Mouse (Mus musculus): ENCODE measurements around the gene Cnih3. TPM values are rescaled to one million over a fixed set of nuclear protein-coding genes. Genes with fewer than 3 reads are reported as not detected.
A peak's percentile ranks its signal among the peaks of the same experiment; 100 is the strongest.

Cnih3 gene
- total RNA-seq, 2 experiments from 2014 or later: not detected

DNA sequence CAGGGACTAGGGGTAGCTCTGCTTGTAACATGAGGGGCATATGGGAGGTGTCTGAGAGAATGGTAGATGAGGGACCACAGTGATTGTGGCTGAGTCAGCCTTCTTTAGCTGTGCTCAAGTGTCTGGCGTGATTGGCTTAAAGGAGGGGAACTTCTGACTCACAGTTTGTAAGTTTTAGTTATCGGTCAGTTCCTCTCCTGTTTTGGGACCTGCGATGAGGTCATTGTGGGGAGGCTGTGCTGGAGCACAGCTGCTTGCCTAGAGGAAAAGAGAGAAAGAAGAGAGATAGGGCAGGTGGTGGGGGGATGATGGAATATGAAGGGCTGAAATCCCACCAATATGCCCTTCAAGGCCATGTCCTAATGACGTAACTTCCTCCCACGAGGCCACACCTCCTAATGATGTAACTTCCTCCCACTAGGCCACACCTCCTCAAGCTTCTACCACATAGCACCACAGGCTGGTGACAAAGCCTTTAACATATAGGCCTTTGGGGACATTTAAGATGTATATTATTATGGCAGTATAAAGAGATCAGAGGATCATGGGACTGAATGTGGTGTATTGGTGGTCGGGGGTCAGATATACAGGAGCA lies 42.9 kb downstream of the Cnih3 start:
- DNase-seq: no peak

DNA sequence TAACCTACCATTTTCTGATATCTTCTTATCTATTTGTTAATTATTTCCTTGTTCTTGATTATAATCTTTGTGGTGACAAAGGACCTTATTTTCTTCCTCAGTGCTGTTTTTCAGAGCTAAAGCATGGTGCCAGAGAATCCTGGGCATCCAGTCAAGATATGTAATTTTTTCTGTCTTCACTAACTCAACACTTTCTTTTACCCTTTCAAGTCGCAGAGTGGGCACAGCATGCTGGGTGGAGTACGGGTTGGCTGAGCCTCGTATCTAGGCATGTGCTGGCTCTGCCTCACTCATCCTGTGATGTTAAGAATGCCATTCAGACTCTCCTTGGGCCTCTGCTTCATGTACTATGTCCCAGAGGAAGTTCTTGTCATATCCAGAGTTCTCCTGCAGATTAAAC lies 46.8 kb downstream of the Cnih3 start:
- intact Hi-C loops (cut with DNase I): no loop called here
- no peak for DNase-seq

More for the DNA sequence above, 42.9 kb downstream of the Cnih3 start:
- intact Hi-C loops (cut with DNase I): no loop called here

DNA sequence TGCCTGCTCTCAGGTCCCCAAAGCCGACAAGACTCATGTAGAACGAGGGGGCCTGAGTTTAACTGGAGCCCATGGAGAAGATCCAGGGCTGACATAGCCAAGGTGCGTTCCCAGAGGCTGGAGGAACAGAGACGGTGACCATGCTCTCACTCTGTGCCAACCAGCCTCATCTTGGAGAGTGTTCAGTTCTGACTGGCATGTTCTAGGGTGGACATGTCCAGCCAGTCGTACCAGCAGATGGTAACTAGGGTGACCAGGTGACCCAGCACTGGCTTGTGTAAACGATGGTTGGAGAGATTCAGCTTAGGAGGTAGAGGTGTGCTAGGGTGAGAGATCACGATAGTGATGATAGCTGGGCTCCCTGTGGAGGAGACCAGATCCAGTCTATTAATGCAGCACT lies 50.6 kb downstream of the Cnih3 start:
- intact Hi-C loops (cut with DNase I): no loop called here
- no peak for DNase-seq

DNA sequence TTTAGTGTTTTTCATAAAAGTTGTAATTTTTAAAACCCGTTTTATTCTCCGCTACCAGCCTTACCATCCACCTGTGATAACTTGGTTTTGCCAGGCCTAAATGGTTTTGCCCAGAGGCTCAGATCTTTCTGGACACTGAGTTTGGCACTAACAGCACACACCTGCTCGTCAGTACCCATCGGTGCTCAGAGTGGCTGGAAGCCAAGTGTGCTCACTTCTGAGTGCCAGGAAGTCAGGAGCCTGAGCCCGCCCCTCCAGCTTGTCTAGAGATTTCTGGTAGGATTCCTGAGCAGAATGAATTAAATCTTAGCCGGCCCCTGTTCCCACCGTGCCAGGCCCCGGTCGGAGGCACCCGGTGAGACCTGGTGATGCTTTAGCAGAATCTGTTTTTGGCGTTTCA lies 54.9 kb downstream of the Cnih3 start:
- no peak for DNase-seq

DNA sequence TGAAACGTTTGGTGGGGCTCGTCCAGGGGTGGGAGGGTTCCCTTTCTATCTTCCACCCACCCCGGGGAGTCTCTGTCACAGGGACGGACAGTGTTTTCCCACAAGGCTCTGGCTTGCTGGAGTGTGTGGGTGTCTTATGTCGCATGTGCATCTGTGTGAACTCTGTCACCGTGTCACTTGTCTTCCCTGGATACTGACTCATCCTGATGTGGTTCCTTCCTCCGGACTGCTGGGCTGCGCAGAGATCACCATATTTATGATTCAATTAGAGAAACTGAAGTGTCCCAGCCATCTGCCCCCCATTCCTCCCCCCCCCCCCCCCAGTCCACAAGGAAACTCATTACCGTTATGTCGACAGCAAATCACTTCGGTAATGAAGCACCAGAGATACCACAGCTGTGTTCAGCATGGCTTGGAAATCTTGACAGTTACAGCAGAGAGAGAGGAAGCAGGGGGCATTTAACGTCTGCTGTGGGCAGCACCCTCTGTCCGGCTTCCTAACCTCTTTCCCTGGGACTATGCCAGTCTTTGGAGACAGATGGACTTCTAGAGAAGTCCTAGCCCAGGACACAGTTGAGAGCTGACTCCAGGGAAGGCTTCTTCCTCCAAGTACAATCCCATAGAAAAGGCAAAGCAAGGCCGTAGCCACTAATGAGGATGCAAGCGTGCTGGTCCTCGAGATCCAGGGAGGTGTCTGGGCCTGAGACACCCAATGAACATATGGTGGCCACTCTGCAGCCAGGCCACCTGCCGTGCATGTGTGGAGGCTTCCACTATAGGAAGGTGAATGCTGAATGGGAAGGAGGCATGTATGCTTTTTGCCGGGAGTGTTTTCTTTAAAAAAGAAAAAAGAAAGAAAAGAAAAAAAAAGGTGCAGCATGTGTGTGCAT lies 55.9 kb downstream of the Cnih3 start:
- intact Hi-C loops (cut with DNase I): no loop called here
- no peak for DNase-seq

More for the DNA sequence above, 54.9 kb downstream of the Cnih3 start:
- intact Hi-C loops (cut with DNase I): no loop called here

DNA sequence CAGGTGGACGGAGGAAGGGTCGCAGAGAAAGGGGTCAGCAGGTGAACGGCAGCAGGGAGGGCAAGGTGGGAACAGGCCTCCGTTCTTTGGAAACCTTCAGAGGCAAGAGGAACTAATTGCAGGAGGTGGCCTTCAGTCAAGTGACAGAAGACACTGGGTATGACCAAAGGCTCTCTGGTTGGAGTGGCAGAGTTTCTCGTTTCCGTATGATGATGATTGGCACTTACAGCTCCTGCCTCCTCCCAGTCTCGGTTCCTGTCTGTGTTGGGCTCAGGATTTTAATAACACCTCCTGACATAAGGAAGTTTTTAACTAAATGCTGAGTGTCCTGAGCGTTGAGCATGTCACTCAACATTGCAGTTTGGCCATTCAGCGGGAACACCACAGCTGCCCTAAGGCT lies 57.3 kb downstream of the Cnih3 start:
- intact Hi-C loops (cut with DNase I): no loop called here
- DNase-seq: no peak

DNA sequence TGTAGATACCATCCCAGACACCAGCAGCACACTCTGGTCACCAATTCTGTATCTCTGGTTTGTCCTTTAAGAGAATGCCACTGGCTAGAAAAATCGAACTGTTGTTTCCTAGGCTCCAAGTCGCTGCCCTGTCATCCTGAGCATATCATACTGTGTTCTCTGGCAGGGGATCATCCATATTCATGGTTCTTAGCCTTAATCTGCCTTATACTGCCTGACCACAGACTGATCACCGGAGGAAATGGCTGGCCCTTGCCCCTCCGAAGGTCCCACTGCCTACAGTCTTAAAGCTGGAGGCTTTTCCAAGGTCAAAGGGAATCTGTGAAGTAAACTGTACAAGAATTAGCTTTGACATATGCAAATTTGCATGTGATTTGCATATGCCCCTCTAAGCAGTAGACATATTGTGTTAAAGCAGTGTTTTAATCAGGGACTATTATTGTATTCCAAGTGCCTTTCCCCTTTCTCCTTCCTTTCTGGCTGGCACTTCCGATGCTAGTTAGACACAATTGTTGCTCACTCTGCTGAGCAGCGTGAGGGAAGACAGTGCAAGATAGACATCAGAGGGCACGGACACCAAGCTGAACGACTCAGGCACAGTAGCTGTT lies 58.3 kb downstream of the Cnih3 start:
- DNase-seq: no peak
- intact Hi-C loops (cut with DNase I): no loop called here

DNA sequence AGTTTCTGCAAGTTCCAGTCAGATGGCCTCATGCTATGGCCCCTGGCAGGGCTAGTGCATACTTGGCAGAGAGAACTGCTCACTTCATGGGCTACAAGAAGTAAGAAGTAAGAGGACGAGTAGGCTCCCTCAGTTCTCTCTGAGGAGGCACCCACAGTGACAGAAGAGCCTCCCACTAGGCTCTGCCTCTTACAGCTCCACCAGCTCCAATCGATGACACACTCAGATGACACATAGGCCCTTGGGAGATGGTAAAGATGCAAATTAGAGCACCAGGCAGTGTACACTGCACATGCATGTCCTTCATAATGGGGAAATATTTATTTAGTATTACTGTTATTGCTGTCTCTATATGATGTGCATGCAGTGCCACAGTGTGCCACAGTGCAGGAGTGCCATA lies 62.6 kb downstream of the Cnih3 start:
- no peak for DNase-seq
- intact Hi-C loops (cut with DNase I): no loop called here

DNA sequence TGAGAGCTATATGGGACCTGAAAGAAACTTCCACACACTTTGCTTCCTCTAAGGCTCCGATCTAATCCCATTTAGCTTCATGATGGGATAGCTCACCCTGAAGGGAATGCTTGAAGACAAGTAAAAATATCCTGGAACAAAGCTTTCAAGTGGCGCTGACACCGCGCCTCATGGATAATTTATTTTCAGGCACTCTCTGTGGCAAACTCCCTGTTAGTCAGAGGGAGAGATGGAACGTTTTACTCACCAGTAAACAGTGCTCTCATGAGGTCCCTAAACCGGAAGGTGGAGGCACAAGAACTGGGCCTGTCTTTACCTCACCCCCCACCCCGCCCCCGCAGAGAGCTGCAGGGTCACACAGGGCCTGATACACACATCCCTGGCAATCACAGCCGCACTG lies 64.4 kb downstream of the Cnih3 start:
- DNase-seq: no peak
- intact Hi-C loops (cut with DNase I): no loop called here

DNA sequence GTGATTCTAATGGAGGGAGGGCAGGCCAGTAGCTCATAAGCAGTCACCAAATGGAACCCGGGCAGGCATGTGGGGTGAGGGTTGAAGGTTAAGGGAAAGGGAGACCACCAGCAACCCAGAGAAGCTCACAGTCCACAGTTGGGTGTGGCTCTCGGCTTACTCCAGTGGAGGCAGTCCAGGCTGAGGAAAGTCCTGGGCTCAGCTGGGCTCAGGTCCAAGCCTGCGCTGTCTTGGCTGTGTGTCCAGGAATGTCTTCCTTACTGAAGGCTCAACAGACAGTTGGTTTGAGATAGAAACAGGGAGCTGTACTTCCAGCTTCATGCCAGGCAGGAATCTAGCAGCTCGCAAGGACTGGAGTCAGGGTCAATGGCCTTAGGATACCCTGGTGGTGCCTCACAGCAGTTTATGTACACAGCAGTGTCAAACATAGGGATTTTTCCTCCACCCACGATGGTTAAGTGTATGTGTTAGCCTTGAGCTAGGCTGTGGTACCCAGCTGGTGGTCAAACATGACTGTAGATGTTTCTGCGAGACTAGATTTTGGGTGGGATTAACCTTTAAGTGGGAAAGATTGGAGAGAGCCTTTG lies 65.6 kb downstream of the Cnih3 start:
- intact Hi-C loops (cut with DNase I): no loop called here
- peak; percentile 54 to 59 for DNase-seq

DNA sequence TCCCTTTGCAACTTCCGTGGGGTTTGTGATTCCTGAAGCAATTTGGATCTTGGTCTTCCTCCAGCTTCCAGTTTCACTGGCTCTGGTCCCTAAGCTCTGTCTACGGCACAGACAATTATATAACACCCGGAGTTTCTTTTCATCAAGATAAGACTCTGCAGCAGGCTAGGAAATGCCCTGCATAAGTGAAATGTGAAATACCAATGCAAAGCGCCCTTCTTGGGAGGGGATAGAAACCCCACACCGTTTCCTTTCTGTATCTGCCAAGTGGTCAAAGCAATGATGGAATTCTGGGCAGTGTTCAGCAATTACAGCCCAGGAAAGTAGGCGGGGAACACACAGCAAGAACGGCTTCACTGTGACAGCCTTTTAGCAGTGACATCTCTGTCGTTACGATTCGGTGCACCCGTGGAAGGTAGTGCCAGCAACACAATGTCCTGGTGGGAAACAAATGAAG lies 67.7 kb downstream of the Cnih3 start:
- no peak for DNase-seq
- intact Hi-C loops (cut with DNase I): no loop called here

DNA sequence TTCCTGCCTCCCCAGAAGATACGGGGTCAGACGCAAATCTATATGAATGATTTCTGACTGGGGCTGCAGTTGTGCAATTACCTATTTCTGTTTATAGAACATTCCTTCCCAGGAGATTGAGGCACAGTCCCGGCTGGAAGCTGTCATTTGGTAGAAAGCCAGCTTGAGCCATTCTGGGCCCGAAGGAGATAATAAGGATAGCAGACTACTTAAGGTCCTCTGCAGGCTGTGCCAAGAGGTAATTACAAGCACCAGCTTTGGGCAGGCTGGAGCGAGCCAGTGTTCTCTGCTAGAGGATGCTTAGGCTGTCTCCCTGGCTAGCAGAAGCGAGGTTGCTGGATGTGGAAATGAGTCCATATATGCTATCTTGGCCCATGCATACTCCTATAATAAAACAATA lies 70.4 kb downstream of the Cnih3 start:
- intact Hi-C loops (cut with DNase I): no loop called here
- no peak for DNase-seq

DNA sequence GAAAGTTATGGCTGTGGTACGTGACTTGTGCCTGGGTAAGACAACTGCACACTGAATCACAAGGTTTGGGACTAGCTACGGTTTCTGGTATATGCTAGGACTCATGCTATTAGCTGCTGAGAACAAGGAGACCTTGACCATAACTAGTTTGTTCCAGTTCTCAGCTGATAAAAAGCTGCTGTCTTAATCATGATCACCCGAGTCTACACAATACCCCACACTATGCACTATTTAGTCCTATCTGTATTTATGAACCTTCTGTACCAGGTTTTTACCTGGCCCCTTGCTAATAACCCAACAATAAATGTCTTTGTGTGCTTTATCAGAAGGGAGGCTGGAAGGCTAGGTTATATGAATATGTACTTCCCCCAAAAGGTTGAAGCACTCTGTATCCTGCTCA lies 72.5 kb downstream of the Cnih3 start:
- intact Hi-C loops (cut with DNase I): no loop called here
- DNase-seq: no peak

DNA sequence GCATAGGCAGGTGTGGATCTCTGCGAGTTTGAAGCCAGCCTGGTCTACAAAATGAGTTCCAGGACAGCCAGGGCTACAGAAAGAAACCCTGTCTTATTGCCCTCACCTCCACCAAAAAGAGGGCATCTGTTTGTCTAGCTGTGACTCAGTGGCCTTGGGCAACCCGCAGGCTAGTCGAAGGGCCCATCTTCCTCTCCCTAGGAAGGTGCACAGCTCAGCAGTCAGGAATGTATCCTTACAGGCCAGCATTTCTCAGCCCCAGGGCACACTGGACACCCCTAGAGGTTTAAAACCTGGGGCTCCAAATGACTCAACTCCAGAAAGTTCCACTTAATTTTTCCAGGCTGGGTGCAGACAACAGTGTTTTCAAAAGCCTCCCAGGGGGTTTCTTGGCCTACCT lies 73.0 kb downstream of the Cnih3 start:
- no peak for DNase-seq
- intact Hi-C loops (cut with DNase I): no loop called here

DNA sequence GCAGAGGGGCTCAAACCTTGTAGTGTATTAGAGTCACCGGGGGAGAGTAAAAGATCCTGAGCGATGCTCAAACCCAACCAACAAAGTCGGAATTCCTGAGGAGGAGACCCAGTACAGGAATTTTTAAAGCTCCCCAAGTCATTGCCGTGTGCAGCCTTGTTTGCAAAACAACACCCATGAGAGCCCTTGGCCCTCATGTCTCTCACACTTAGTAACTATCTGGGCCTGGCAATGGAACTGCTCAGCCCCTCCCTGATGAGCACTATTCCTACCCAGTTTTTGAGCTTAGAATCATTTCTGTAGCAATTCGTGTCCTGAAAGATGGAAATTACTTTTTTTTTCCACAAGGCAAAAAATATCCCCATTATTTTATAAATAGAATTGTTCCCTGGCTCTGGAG lies 74.0 kb downstream of the Cnih3 start:
- intact Hi-C loops (cut with DNase I): no loop called here
- no peak for DNase-seq

DNA sequence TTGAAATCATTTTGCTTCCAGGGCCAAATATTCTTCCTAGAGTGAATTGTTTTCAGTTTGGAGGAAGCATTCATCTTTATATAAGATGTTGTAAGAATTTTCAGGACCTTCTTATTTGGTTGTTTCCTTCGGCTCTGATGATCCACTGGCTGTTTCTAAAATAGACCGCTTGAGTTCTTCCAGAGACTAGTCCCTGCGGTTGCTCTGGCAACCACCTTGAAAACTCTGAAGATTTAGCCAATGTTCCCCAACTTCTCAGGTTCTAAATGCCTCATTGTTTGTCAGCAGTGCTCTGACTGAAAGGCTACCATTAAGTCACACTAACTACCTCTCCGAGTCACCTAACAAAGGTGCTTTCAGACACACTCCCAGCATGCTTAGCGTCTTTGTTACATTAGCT lies 80.8 kb downstream of the Cnih3 start:
- no peak for DNase-seq
- intact Hi-C loops (cut with DNase I): no loop called here

DNA sequence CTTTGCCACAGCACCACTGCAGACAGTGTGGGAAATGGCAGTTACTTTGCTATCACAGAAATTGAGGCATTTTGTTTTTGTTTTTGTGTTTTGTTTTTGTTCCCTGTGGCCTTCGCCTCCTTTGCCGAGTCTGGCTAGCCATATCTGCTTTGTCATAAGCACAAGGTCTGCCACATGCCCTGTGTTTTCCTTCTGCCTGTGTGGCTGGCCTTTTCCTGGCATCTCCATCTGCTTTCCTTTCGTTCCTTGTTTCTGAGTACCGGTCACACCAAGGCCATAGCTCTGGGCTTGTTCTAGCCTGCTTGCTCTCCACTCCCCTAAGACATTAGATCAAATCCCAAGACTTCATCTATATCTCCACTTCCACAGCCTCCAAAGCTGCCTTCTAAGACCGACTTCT lies 83.0 kb downstream of the Cnih3 start:
- intact Hi-C loops (cut with DNase I): no loop called here
- no peak for DNase-seq

DNA sequence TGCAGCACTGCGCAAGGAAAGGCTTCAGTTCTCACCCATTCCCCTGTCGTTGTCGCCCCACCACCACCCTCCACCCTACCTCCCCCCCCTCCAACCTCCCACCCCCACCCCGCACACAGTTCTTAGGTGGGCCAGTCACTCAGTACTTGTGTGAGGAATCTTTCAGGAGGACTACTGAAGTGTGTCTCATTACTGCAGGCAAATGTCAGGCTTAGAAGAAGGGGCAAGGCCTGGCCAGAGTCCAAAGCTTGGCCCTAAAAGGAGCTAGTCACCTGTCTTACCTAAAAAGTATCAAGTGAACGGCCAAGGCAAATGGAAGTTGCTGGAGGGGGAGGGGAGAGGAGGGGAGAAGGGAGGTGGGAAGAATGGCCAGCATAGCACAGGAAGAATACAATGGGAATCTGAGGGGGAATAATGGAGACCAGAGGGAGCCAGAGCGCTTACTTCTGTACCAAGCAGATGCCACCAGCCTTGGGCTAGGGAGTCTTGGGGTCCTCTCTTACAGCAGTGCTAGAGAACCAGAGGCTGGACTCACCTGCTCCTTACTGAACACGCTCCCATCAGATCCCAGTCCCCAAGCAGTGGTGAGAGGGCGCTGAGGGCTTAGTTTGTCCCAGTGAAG lies 88.7 kb downstream of the Cnih3 start:
- DNase-seq: no peak
- intact Hi-C loops (cut with DNase I): loop anchor here (10.0 kb wide), 1 partner anchor 166 kb away; no protein-coding TSS in a partner anchor

DNA sequence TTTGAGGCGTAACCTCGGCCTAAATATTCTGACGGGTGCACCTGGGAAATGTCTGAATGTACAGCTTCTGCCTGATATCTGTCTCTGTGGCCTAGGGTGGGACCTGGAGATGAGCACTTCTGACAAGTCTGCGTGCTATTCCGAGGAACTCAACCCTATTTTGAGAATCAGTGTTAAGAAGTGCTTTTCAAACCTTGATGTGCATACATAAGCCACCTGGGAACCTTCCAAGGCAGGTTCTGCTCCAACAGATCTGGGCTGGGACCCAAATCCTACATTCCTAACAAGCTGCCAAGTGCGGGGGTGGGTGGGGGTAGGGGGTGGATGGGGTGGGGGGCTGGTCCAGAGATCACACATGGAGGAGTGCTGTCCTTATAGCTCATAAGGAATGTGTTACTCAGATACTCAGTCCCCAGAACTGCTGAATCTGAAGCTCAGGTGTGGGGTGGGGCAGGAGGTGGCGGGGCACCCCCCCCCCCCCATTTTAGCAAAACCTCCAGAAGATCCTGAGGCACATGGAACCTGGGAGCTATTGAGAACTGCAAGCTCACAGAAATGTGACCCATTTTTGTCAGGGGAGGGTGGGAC lies 89.3 kb downstream of the Cnih3 start:
- DNase-seq: no peak
- intact Hi-C loops (cut with DNase I): loop anchor here (10.0 kb wide), 1 partner anchor 167 kb away; no protein-coding TSS in a partner anchor

DNA sequence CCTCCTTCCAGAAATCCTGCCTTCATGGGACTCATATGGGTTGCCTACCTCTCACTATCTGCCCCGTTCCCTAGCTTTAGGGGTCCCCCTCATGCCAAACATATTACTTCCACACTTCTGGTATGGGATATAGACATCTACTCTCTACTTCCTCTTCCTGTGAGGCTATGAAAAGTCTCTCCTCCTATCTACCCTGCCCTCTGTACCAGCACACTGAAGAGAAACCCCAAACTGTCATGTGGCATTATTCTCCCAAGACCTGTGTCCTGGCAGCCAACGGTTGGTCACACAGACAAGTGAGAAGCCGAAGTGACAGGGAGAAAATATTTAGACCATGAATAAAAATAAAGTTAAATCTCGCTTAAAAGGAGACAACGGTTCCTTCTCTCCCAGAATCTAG lies 92.6 kb downstream of the Cnih3 start:
- intact Hi-C loops (cut with DNase I): loop anchor here (10.0 kb wide), 1 partner anchor 170 kb away; no protein-coding TSS in a partner anchor

More for the DNA sequence above, 92.6 kb downstream of the Cnih3 start:
- DNase-seq: no peak
